Mouse (Mus musculus) heart, postnatal 0 days (tissue): ENCODE results near the gene Camk2b. TPM values are rescaled to one million over a fixed set of nuclear protein-coding genes. Genes with fewer than 3 reads are reported as not detected.

ENCODE experiments used
- ATAC-seq: fragments of 200-750 bp; cut with Nextera tagmentation; 2 replicates; pipeline ENCODE4 v1.8.0; 2017; ENCODE audit warnings: low read depth, moderate number of reproducible peaks, moderate library complexity; ENCODE audit not compliant: insufficient read depth
- DNase-seq: peaks from one replicate; pipeline ENCODE4 v3.0.0-alpha.2; 2016; ENCODE audit warnings: low spot score
- H3K27ac ChIP-seq: fragments of 300-500 bp; sonication (generic); 2 replicates; pipeline ENCODE4 v1.5.1; 2014; ENCODE audit warnings: low read depth, mild to moderate bottlenecking
- H3K27me3 ChIP-seq: fragments of 300-500 bp; sonication (generic); 2 replicates; pipeline ENCODE4 v1.6.1; 2014; ENCODE audit warnings: low read length, mixed read lengths; ENCODE audit not compliant: control insufficient read depth, insufficient read depth
- H3K36me3 ChIP-seq: fragments of 300-500 bp; sonication (generic); replicated peaks from 2 replicates; pipeline ENCODE4 v1.6.1; 2014; ENCODE audit warnings: low read length, mixed read lengths; ENCODE audit not compliant: control insufficient read depth, insufficient read depth
- H3K4me1 ChIP-seq: fragments of 300-500 bp; sonication (generic); 2 replicates; pipeline ENCODE4 v1.6.1; 2014; ENCODE audit warnings: antibody characterized with exemption; ENCODE audit not compliant: control insufficient read depth, insufficient read depth
- H3K4me2 ChIP-seq: fragments of 300-500 bp; sonication (generic); 2 replicates; pipeline ENCODE4 v1.6.1; 2014; ENCODE audit warnings: low read depth, mild to moderate bottlenecking, low read length, moderate library complexity
- H3K4me3 ChIP-seq: fragments of 300-500 bp; sonication (generic); 2 replicates; pipeline ENCODE4 v1.5.1; 2014; ENCODE audit warnings: low read depth, low read length
- H3K9ac ChIP-seq: fragments of 300-500 bp; sonication (generic); replicated peaks from 2 replicates; pipeline ENCODE4 v1.6.1; 2014; ENCODE audit warnings: low read depth, low read length, mixed read lengths
- H3K9me3 ChIP-seq: fragments of 300-500 bp; sonication (generic); replicated peaks from 2 replicates; pipeline ENCODE4 v1.6.1; 2016; ENCODE audit warnings: low read length; ENCODE audit not compliant: control insufficient read depth
- CTCF ChIP-seq: IDR thresholded peaks from 2 replicates; pipeline ENCODE4 v1.5.1; 2016; ENCODE audit warnings: antibody characterized with exemption, control low read depth, low read depth
- EP300 ChIP-seq: IDR thresholded peaks from 2 replicates; pipeline ENCODE4 v1.6.1; 2016; ENCODE audit warnings: antibody characterized with exemption, low read depth
- WGBS: fragments of 180-500 bp; shearing (Covaris S2); extraction: QIAGEN DNeasy Blood & Tissue Kit; methylation state at CpG from one replicate; pipeline ENCODE4 v1.1.7; 2014; 5-methylcytosine and 5-hydroxymethylcytosine counted together
- polyA plus RNA-seq: library from polyadenylated mRNA; unstranded; fragments of >200 nt; fragmentation: Nextera tagmentation; extraction: Ambion mirVana; gene quantifications from 2 replicates; pipeline ENCODE4 v1.2.1, GENCODE M21; 2015
- total RNA-seq: library from RNA; depleted of rRNA; stranded (reverse); fragments of >200 nt; gene quantifications from 2 replicates; pipeline ENCODE4 v1.2.3, GENCODE M21; 2014; ENCODE audit warnings: low replicate concordance

Camk2b gene
- total and polyA plus RNA-seq, 2 experiments from 2014 or later = 3.4 to 6.3 TPM

DNA sequence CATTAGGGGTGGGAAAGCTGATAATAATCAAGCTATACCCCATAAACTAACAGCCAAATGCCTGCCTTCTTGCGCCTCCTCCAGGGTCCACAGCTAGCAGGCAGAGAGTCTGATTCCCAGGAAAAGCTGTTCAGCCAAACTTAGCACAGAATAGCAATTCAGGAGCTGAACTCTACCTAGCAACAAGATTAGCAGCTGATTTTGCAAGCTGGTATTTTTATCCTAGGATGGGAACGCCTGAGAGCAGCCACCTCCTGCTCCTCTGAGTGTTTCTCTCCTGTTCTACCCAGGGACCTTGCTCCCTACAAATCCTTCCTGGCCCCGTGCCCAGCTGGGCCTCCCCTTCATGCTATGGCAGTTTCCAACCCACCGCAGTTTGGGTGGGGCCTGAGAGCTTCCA lies 20.8 kb upstream of the Camk2b start:
- Histone ChIP-seq H3K4me2 (no peak overlapping the region), H3K4me3 (no peak overlapping the region), H3K9ac (no peak overlapping the region), H3K9me3 (no peaks in the 10 kb centered on the region), H3K27me3 (no peaks in the 10 kb centered on the region), H3K4me1 (peaks cover 7% of the 10 kb centered on the region; the same call in 1 of the 2 replicates), H3K27ac (no peak overlapping the region), H3K36me3 (no peaks in the 10 kb centered on the region)
- peak; percentile 21 for DNase-seq
- TF ChIP-seq CTCF = no peak
- 22% methylated on average over 4 of the region's 4 CpGs for WGBS
- ATAC-seq = no peak; the same call in 1 of the 2 replicates

GRCm38 (mm10) chr11:6078737-6079136 lies 12.6 kb upstream of the Camk2b start:
- H3K4me3 ChIP-seq = no peak overlapping the region
- TF ChIP-seq CTCF (no peak), EP300 (no peak)

GRCm38 (mm10) chr11:6075618-6076066 lies 9.5 kb upstream of the Camk2b start:
- no peak overlapping the region for H3K27ac ChIP-seq
- H3K9ac ChIP-seq = no peak overlapping the region
- WGBS = 32% methylated on average over 8 of the region's 8 CpGs

More at GRCm38 (mm10) chr11:6078737-6079136, 12.6 kb upstream of the Camk2b start:
- DNase-seq (no peak), ATAC-seq (no peak)
- Histone ChIP-seq H3K4me1 (peaks cover 17% of the 10 kb centered on the region), H3K9me3 (no peaks in the 10 kb centered on the region), H3K36me3 (no peaks in the 10 kb centered on the region), H3K27ac (no peak overlapping the region), H3K4me2 (no peak overlapping the region), H3K9ac (no peak overlapping the region), H3K27me3 (no peaks in the 10 kb centered on the region)
- WGBS = 77% methylated on average over 2 of the region's 2 CpGs

DNA sequence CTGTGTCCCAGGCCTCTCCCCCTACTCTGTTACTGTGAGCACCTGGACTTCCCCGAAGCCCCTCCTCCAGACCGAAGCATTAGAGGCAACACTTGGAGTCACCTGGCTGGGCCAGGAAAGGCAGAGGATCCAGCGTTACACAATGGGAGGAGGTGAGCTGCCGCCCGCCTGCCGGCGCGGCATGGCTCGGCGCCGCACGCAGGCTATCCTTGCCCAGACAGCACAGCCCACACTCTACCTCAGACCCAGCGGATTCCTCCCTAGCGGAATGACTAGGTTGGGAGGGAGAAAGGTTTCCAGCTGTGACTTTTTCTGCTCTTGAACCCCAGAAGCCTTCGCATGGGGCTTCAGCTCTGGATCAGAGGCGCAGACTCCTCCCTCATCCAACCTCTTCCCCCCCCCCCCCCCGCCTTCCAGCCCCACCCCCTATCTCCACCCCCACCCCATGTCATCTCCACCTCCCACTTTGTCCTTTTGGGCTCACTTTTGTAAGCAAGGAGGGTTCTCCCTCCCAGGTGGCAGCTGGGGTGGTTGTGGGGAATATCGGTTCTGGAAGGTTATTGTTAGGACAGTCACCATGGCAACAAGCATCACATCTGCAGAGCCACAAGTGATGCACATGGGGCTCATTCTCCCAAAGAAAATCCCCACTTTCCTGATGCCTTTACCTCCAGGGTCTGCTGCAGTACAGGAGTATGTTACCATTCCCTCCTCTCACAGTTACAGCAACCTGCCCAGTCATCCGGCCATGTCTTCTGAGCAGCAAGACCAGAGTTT lies 2.2 kb upstream of the Camk2b start:
- peaks cover 9% of the 10 kb centered on the region; the same call in 1 of the 2 replicates for H3K4me1 ChIP-seq
- no peaks in the 10 kb centered on the region for H3K9me3 ChIP-seq
- no peaks in the 10 kb centered on the region for H3K36me3 ChIP-seq
- no peak overlapping the region for H3K9ac ChIP-seq
- 13% methylated on average over 18 of the region's 19 CpGs for WGBS
- no peak overlapping the region for H3K27ac ChIP-seq
- H3K27me3 ChIP-seq = peaks cover 65% of the 10 kb centered on the region
- H3K4me2 ChIP-seq = no peak overlapping the region
- TF ChIP-seq CTCF (no peak), EP300 (no peak)
- H3K4me3 ChIP-seq = no peak overlapping the region
- no peak for DNase-seq
- no peak for ATAC-seq

More at GRCm38 (mm10) chr11:6075618-6076066, 9.5 kb upstream of the Camk2b start:
- ATAC-seq = peak; percentile 47; the same call in 1 of the 2 replicates
- TF ChIP-seq EP300 (no peak), CTCF (no peak)
- 0 out of 2 replicates have a peak, but pooled peaks cover 3% of the 10 kb centered on the region for H3K27me3 ChIP-seq
- no peaks in the 10 kb centered on the region for H3K9me3 ChIP-seq
- peak; percentile 42 for DNase-seq
- H3K36me3 ChIP-seq = no peaks in the 10 kb centered on the region
- peaks cover 17% of the 10 kb centered on the region for H3K4me1 ChIP-seq
- H3K4me2 ChIP-seq = peak overlapping the region; percentile 12; the same call in 1 of the 2 replicates
- no peak overlapping the region for H3K4me3 ChIP-seq

- Histone ChIP-seq H3K9me3 (no peaks in the 10 kb centered on the region), H3K27ac (no peak overlapping the region), H3K4me2 (no peak overlapping the region), H3K27me3 (peaks cover 72% of the 10 kb centered on the region), H3K9ac (no peak overlapping the region), H3K36me3 (no peaks in the 10 kb centered on the region), H3K4me1 (peaks cover 9% of the 10 kb centered on the region; the same call in 1 of the 2 replicates), H3K4me3 (no peak overlapping the region)
- WGBS = 55% methylated on average over 9 of the region's 9 CpGs
- no peak for ATAC-seq
- TF ChIP-seq CTCF (no peak), EP300 (no peak)
- DNase-seq = no peak
These were observed 998 bp upstream of the Camk2b start for GRCm38 (mm10) chr11:6067160-6067559.
